18 mouse cellular contexts compared by ENCODE assay signal in the genomic region with DNA sequence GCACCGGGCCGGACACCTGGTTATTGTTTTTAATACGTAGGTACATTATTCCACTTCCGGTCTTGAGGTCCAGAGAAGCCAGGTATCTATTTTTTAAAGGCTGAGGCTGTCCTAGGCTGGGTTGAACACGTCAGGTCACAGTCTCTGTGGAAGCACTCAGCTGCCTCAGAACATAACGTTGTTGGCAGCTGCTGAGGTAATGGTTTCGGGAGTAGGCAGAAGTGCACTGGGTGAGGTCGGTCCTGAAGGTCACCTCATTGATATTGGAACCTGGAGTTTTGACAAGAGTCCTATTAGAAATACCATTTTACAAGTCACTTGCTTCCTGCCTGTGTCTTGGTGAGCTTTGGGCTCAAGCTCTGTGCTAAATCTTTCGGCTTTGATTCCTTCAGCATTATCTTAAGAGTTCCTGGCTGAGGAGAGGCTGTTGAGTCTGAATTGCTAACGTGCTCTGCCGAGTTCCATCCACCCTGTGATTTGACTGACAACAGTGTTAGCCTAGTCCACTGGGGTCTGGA. TPM values are rescaled to one million over a fixed set of nuclear protein-coding genes. Genes with fewer than 3 reads are reported as not detected.
DNase-seq lines count a peak whose midpoint lies in the region; ATAC-seq and TF ChIP-seq lines count a peak whose summit lies in the region.
"Had no signal": no experiment of that assay in that cellular context is flagged by ENCODE, and none has a peak within 500 bp of the region (broad histone marks: within the 10 kb centered on the region; RNA-seq: fewer than 3 reads in every experiment).

No protein-coding gene starts in this region.

- H3K4me1 ChIP-seq in liver, postnatal 0 days (ENCODE audit: insufficient read depth) = peaks cover 3% of the 10 kb centered on the region; the same call in 1 of the 2 replicates
- no peaks in the 10 kb centered on the region for H3K4me1 ChIP-seq in intestine, embryonic 16.5 days (ENCODE audit: control insufficient read depth, insufficient read depth, low read length)
- H3K4me1 ChIP-seq: limb, embryonic 13.5 days had no signal

- no peaks in the 10 kb centered on the region for H3K36me3 ChIP-seq in liver, postnatal 0 days (replicated peaks; ENCODE audit: insufficient read depth, low read length)
- H3K36me3 ChIP-seq in intestine, embryonic 16.5 days (ENCODE audit: control insufficient read depth, insufficient read depth, low read length) = no peaks in the 10 kb centered on the region
- H3K36me3 ChIP-seq: hindbrain, embryonic 13.5 days; limb, embryonic 13.5 days had no signal

- peak; percentile 79 for ATAC-seq in liver, postnatal 0 days
- no peak for ATAC-seq in intestine, embryonic 16.5 days
- ATAC-seq: forebrain, embryonic 16.5 days had no signal

- intact Hi-C loops in gastrocnemius, adult 2 months (cut with DNase I) = no loop called here
- intact Hi-C loops in gastrocnemius, postnatal 14 days (cut with DNase I; ENCODE audit: low total_unique reads) = no loop called here

- 81% methylated on average over 11 of the region's 11 CpGs for WGBS in liver, postnatal 0 days (ENCODE audit: insufficient replicate concordance)
- 82% methylated on average over 11 of the region's 11 CpGs for WGBS in intestine, embryonic 16.5 days

- no peaks in the 10 kb centered on the region for H3K9me3 ChIP-seq in liver, postnatal 0 days (ENCODE audit: low read length)
- no peaks in the 10 kb centered on the region for H3K9me3 ChIP-seq in intestine, embryonic 16.5 days (ENCODE audit: control insufficient read depth, low read length)
- H3K9me3 ChIP-seq: hindbrain, embryonic 13.5 days; limb, embryonic 13.5 days had no signal

- TF ChIP-seq EP300 in liver, postnatal 0 days (IDR thresholded peaks at IDR 0.05; ENCODE audit: low read depth) = no peak

- H3K9ac ChIP-seq in liver, postnatal 0 days (replicated peaks) = no peak overlapping the region
- H3K9ac ChIP-seq in intestine, embryonic 16.5 days (ENCODE audit: low read depth, low read length) = no peak overlapping the region
- H3K9ac ChIP-seq: hindbrain, embryonic 13.5 days; limb, embryonic 13.5 days; lung, embryonic 14.5 days had no signal

- TF ChIP-seq CTCF in gastrocnemius, adult 2 months (IDR thresholded peaks at IDR 0.05) = no peak
- no peak for TF ChIP-seq CTCF in liver, postnatal 0 days (IDR thresholded peaks at IDR 0.05; ENCODE audit: low read depth)

- no peak for DNase-seq in gastrocnemius, adult 2 months
- no peak for DNase-seq in gastrocnemius, postnatal 14 days
- DNase-seq in liver, postnatal 0 days = peak; percentile 39
- no peak for DNase-seq in liver
- peak; percentile 25 for DNase-seq in cerebellum, adult 8-10 months
- DNase-seq in heart, postnatal 4 days = peak; percentile 7
- no peak for DNase-seq in lung, postnatal 36 days
- DNase-seq: embryo, embryonic 11 days; gastrocnemius, postnatal 10 days; kidney, adult 11 months; lung, embryonic 14.5 days; right cerebral cortex, postnatal 14 days; thymus, adult 2 months had no signal

- no peaks in the 10 kb centered on the region for H3K27me3 ChIP-seq in liver, postnatal 0 days (ENCODE audit: insufficient read depth, low read length)
- H3K27me3 ChIP-seq in intestine, embryonic 16.5 days (replicated peaks; ENCODE audit: control insufficient read depth, insufficient read depth, low read length) = no peaks in the 10 kb centered on the region
- H3K27me3 ChIP-seq: hindbrain, embryonic 13.5 days; limb, embryonic 13.5 days had no signal

- H3K4me3 ChIP-seq in gastrocnemius, adult 2 months = no peak overlapping the region
- H3K4me3 ChIP-seq in liver, postnatal 0 days (ENCODE audit: low read depth, low read length) = no peak overlapping the region
- H3K4me3 ChIP-seq in intestine, embryonic 16.5 days (ENCODE audit: low read length) = no peak overlapping the region
- H3K4me3 ChIP-seq: hindbrain, embryonic 13.5 days; limb, embryonic 13.5 days; myocyte had no signal

- H3K27ac ChIP-seq in gastrocnemius, adult 2 months = peak overlapping the region; percentile 78
- peak overlapping the region; percentile 18; the same call in 1 of the 2 replicates for H3K27ac ChIP-seq in liver, postnatal 0 days (ENCODE audit: low read depth)
- no peak overlapping the region for H3K27ac ChIP-seq in intestine, embryonic 16.5 days (ENCODE audit: low read length)
- H3K27ac ChIP-seq: hindbrain, embryonic 13.5 days; limb, embryonic 13.5 days had no signal

- H3K4me2 ChIP-seq in liver, postnatal 0 days (ENCODE audit: low read depth, low read length) = no peak overlapping the region
- no peak overlapping the region for H3K4me2 ChIP-seq in intestine, embryonic 16.5 days (ENCODE audit: low read depth, low read length)
- H3K4me2 ChIP-seq: hindbrain, embryonic 13.5 days; limb, embryonic 13.5 days; lung, embryonic 14.5 days had no signal

RNA-seq across cellular contexts. Expression of a gene that starts 17.8 kb away (rescaled TPM):
- total RNA-seq in gastrocnemius, adult 2 months (2021) = 100 to 1,000 TPM; 155 to 233 TPM
- total RNA-seq in gastrocnemius, postnatal 14 days (2021) = 100 to 1,000 TPM; 158 to 167 TPM
- 20.4 and 29.7 TPM in 2 replicates for polyA plus RNA-seq in liver, postnatal 0 days (2015; fragmentation: Nextera tagmentation; extraction: Ambion mirVana)
- total RNA-seq in heart, postnatal 4 days (2021) = 10 to 100 TPM; 19.3 to 21.0 TPM
- 23.0 and 27.0 TPM in 2 replicates for polyA plus RNA-seq in intestine, embryonic 16.5 days (2015; fragmentation: Nextera tagmentation; extraction: Ambion mirVana)

Comparison
In these comparisons a context has a peak if more than half of its experiments do, and no peak if none do; other contexts are left out.
1. DNase-seq: peak in liver, postnatal 0 days (single experiment), cerebellum, adult 8-10 months (single experiment) and heart, postnatal 4 days (single experiment); none in gastrocnemius, adult 2 months (single experiment), gastrocnemius, postnatal 14 days (single experiment), liver (single experiment) and lung, postnatal 36 days (single experiment).
2. RNA of a gene that starts 17.8 kb away (total RNA-seq): 155 to 233 TPM in gastrocnemius, adult 2 months and 158 to 167 TPM in gastrocnemius, postnatal 14 days; 19.3 to 21.0 TPM in heart, postnatal 4 days; every median in the first group is over 4 times any median in the second.